Mouse (Mus musculus) urinary bladder, adult 18-20 months (tissue): ENCODE data around the gene Nobox.

ENCODE experiments used
- DNase-seq, 2 experiments: peaks; one replicate each; pipeline ENCODE4 v3.0.0; 2022; ENCODE audit warnings: low spot score in 2 of 2, mixed read lengths in 2 of 2

The Nobox gene

GRCm38 (mm10) chr6:43309454-43309853 is at the start of gene Nobox:
TSS of gene Nobox (minus strand) at chr6:43309554.
- no peak for DNase-seq

DNA sequence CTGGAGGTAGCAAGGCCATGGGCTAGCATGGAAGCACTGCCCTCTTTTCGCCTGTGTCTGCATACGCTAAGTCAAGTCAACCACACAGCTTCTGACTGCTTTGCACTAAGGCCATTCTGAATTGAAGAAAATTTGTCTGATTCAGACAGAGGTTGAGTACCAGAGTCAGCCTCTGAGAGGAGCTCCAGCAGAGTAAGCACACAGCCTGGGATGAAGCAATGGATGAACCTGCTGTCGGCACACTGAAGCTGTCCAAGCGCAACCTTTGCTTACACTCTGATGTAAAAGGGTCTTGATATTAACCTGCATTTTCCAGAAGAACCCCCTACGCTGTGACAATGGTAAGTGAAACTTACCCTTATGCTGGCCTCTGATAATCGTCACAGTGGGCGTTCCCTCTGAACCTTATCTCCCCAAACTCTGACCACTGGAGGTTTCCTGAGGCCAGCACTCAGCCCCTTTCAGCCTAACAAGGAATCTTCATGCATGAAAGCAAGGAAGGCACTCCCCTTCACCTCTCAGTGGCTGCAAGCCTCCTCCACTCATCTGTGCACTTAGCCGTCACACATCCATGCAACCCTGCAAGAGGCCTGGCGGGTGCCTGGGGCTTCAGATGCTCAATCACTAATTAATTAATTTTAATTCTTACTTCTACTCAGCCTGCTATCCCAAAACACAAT is 45.3 kb upstream of the Nobox start:
- DNase-seq, result no peak

DNA sequence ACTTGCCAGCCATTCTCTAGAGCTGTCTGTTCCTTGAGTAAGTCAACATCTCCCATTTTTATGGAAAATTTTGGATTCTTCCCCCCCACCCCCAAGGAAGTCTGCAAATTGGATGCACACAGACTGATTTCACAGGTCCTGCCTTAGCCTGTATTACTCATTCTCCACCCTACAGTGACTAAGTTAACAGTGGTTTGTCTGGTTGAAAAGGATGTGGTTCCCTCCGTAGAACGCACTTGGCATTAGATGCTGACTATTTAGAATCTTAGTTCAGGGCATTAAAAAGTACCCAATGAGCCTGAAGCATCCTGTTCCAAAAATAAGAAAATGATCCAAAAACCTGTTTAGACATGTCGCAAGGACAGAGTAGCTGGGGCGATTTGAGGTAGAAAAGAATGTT is 44.1 kb upstream of the Nobox start:
- DNase-seq, result no peak

DNA sequence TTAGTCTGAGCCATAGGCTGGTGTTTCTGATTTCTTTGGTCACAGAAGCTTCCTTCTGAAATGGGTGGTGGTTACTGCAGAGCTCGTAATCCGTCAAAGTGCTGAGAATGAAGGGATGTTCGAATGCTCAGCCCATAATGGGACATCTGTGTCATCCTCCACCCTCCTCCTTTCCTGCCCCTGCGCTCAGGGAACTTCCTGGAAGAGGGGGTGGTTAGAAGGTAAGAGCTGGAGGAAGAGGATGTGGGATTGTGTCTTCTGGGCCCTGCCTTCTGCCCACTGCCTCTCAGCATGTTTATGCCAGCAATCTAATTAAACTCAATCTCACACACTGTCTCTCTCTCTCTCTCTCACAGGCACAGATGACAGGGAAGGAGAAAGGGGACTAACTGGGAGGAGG is 39.7 kb upstream of the Nobox start:
- no peak for DNase-seq

GRCm38 (mm10) chr6:43347637-43348036 is 38.3 kb upstream of the Nobox start:
- no peak for DNase-seq

DNA sequence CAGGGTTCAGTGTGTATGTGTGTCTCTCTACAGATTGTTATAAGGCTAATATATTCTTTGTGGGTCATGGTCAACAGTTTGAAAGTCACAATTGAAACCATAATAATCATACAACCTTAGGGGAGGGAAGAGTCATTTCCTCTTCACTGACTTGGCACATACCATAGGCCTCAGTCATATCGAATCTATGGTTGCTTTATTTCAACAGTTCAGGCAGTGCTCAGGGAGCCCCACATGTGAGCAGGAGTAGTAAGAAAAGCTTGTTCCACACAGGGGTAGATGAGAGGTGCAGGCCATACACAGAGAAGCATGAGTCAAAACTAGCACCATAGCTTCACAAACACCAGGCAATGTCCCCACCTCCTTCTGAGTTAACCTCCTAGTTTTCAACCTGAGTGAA is 33.7 kb upstream of the Nobox start:
- no peak for DNase-seq

DNA sequence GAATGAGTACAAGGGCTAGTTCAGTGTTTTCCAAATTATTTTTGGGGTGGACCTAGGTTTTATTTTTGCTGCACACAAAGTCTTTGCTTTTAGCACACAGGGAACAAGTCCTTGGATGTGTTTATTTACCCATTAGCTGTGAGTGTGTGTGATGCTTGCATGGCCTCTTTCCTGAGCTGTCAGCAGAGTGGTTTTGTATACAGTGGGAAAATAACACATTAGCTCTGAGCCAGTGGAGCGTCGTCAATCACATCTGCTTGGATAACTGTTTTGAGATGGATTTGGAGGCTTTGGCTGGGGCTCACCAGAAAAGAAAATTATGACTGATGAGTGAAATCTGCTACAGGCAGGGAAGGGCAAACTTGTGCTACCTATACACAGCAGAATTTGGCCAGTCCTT is 33.0 kb upstream of the Nobox start:
- no peak for DNase-seq

- DNase-seq, result no peak
Observed at GRCm38 (mm10) chr6:43338804-43339203, 29.4 kb upstream of the Nobox start.

DNA sequence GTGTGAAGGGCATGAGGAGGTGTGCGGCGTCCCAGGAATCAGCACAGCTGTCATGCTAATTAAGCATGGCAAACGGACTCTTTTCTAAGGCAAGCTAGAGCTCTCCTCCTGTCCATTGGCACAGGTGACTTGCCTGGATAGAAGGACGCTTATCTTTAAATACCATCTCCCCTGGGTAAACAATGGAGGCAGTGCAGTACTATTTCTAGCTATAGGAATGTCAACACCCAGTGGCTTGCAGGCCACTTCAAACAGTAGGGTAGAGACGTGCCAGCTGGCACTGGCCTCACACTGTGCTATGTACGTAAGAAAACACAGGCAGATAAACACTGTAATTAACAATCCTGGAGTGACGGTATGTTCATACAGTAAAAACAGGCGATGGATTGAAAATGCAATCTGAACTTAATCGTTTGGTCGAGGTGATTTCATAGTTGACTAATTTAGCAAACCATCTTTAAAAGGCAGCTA is 28.2 kb upstream of the Nobox start:
- peak in 1 of 2 experiments; percentile 18 for DNase-seq

GRCm38 (mm10) chr6:43335619-43336234 is 26.4 kb upstream of the Nobox start:
- no peak for DNase-seq

DNA sequence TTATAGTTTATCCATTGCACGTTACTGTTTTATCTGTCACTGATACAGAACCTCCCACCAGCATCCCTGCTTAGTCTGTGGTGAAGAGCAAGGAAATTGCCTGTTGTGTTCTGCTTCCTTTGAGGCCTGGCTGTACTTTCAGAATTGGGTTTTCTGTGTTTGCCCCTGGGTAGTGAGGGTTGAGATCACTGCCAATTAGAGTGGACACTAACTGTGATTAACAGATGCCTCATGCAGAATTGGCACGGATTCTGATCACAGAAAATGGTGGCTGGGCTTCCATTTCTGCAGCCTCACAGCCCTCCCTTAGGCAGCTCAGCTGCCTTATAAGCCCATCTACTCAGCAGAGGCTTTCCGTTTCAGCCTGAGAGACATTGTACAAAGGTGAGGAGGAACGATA is 24.1 kb upstream of the Nobox start:
- DNase-seq, result no peak

- DNase-seq, result no peak
Observed at GRCm38 (mm10) chr6:43312961-43313656, 3.8 kb upstream of the Nobox start.

GRCm38 (mm10) chr6:43312546-43312945 is 3.2 kb upstream of the Nobox start:
- DNase-seq, result no peak

- no peak for DNase-seq
Observed at GRCm38 (mm10) chr6:43310071-43310470, 717 bp upstream of the Nobox start.

DNA sequence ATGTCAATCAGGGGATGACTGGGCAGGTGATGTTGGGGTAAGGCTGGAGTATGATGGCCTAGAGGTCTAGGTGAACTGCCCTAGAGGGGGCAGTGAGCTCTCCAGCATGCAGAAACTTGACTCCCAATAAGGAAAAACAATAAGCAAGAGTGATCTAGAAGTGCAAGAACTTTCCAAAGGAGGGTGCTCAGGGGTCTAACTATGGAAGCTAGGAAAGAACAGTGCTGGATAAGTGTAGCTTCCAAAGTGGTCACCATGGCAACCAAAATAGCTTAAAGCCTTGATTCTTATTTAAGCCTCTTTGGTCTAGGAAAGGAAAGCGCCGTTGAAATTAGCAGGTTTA is 11.9 kb downstream of the Nobox start:
- DNase-seq, result no peak

GRCm38 (mm10) chr6:43296798-43297507 is 12.4 kb downstream of the Nobox start:
- no peak for DNase-seq

DNA sequence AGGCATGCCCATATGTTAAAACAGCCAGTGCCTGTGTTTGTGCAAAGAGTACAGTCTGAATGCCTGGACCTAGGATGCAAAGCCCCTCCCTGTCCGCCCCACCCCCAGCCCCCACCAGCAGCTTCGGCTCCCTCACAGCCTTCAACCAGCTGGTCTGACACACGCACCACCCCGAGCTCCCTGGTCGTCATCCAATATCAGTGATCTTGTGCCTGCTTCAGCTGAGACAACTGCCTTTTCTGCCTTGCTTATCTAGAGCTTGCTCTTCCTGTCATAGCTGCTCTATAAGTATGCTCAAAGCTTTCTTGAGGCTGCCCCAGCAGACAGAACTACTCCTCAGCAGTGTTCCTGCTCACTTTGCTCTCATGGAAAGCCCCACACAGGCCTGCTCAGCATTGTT is 13.4 kb downstream of the Nobox start:
- DNase-seq, result no peak

DNA sequence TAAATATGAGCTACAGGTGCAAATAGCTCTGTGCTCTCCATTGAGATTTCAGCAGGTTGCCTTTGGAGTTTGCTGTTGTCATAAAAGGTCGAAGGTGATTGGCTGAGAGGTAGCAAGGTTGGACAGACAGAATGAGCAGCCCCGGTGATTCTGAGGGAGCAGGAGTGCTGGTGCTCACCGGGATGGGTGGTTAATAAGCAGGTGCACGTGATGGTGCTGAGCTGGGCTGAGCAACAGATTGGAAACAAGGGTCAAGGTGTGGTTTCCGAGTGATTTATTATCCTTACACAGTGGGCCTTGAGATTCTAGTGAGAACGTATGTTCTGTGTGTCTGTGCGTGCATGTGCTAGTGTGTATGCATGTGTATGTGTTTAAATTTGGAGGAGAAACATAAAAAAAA is 16.2 kb downstream of the Nobox start:
- DNase-seq, result no peak

DNA sequence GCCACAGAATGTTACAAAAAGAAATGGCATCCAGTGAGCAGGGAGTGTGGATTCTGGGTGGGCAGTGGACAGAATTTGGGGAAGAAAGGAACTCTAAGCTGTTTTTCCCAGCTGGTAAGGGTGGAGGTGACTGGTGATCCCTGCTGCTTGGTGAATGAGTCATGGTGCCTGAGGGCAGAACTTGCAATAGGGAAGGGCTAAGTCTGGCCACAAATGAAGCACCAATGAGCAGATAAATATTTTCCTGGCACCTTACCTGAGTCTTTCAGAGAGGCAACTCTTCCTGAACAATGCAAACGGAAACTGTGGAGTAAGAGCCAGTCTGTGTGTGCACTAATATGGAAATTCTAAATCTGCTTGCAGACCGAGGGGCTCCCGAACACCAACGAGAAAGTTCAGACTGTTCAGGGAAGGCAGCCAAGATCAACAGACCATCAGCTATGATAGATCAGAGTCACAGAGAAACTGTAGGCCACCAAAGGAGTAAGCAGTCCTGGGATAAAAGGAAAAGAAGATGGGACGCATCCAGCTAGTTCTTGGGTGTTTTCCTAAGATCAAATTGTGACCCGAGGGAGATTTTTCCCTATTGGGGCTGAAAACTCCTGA is 16.8 kb downstream of the Nobox start:
- no peak for DNase-seq

DNA sequence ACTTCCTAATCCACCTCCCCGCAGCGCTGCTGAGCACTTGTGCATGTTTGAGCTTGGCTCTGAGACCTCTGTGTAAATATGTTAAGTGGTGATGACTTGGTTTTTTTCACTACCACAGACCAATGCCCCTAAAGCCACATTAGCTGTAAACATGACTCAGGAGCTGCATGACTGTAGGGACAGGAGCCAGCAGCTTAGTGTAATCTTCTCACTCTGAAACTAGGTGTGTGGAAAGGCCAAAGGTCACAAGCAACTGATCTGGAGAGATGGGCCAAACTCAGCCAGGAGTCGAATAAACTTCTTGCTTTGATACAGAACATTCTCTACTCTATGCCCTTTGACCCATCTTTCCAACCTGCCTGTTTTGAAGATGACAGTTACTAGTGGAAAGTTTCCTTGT is 17.3 kb downstream of the Nobox start:
- no peak for DNase-seq

- no peak for DNase-seq
Observed at GRCm38 (mm10) chr6:43280481-43280880, 28.9 kb downstream of the Nobox start.

- DNase-seq, result no peak
Observed at GRCm38 (mm10) chr6:43278247-43278646, 31.1 kb downstream of the Nobox start.
